Mouse (Mus musculus) midbrain, embryonic 12.5 days (tissue): ENCODE data around the gene Dcun1d1. TPM values are rescaled to one million over a fixed set of nuclear protein-coding genes. Genes with fewer than 3 reads are reported as not detected.

ENCODE experiments used
- ATAC-seq: fragments of 200-750 bp; cut with Nextera tagmentation; 2 replicates; pipeline ENCODE4 v1.8.0; 2017; ENCODE audit warnings: low read depth, moderate TSS enrichment, moderate library complexity; ENCODE audit not compliant: low FRiP score
- H3K27ac ChIP-seq: fragments of 300-500 bp; sonication (generic); replicated peaks from 2 replicates; pipeline ENCODE4 v1.5.1; 2016; ENCODE audit warnings: mild to moderate bottlenecking
- H3K27me3 ChIP-seq: fragments of 300-500 bp; sonication (generic); 2 replicates; pipeline ENCODE4 v1.6.1; 2016; ENCODE audit warnings: mild to moderate bottlenecking
- H3K36me3 ChIP-seq: fragments of 300-500 bp; sonication (generic); 2 replicates; pipeline ENCODE4 v1.6.1; 2016
- H3K4me1 ChIP-seq: fragments of 300-500 bp; sonication (generic); 2 replicates; pipeline ENCODE4 v1.6.1; 2016
- H3K4me2 ChIP-seq: fragments of 300-500 bp; sonication (generic); replicated peaks from 2 replicates; pipeline ENCODE4 v1.6.1; 2016; ENCODE audit warnings: mild to moderate bottlenecking, moderate library complexity
- H3K4me3 ChIP-seq: fragments of 300-500 bp; sonication (generic); 2 replicates; pipeline ENCODE4 v1.5.1; 2016; ENCODE audit warnings: mild to moderate bottlenecking
- H3K9ac ChIP-seq: fragments of 300-500 bp; sonication (generic); replicated peaks from 2 replicates; pipeline ENCODE4 v1.6.1; 2016; ENCODE audit warnings: mild to moderate bottlenecking, moderate library complexity
- H3K9me3 ChIP-seq: fragments of 300-500 bp; sonication (generic); 2 replicates; pipeline ENCODE4 v1.6.1; 2016; ENCODE audit warnings: mild to moderate bottlenecking
- WGBS: fragments of 180-500 bp; shearing (Covaris S2); methylation state at CpG from one replicate; pipeline ENCODE4 v1.1.7; 2016; 5-methylcytosine and 5-hydroxymethylcytosine counted together
- polyA plus RNA-seq: library from polyadenylated mRNA; unstranded; fragments of >200 nt; fragmentation: Nextera tagmentation; extraction: Ambion mirVana; gene quantifications from 2 replicates; pipeline ENCODE4 v1.2.1, GENCODE M21; 2016

Gene Dcun1d1
- polyA plus RNA-seq, 1 experiment from 2014 or later, result 101 TPM

GRCm38 (mm10) chr3:35889531-35889930, 47.7 kb downstream of the Dcun1d1 start:
- Histone ChIP-seq H3K9me3 (no peaks in the 10 kb centered on the region), H3K4me2 (no peak overlapping the region), H3K4me1 (no peaks in the 10 kb centered on the region), H3K4me3 (no peak overlapping the region), H3K27me3 (no peaks in the 10 kb centered on the region), H3K27ac (no peak overlapping the region), H3K36me3 (peaks cover 26% of the 10 kb centered on the region; the same call in 1 of the 2 replicates), H3K9ac (no peak overlapping the region)
- 99% methylated on average over 2 of the region's 2 CpGs for WGBS
- no peak for ATAC-seq

- Histone ChIP-seq H3K27ac (no peak overlapping the region), H3K4me1 (no peaks in the 10 kb centered on the region)
- no peak for ATAC-seq
Measured at GRCm38 (mm10) chr3:35883267-35883666, 54.0 kb downstream of the Dcun1d1 start.

GRCm38 (mm10) chr3:35849326-35849725, 87.9 kb downstream of the Dcun1d1 start:
- H3K27me3 ChIP-seq, result no peaks in the 10 kb centered on the region
- H3K27ac ChIP-seq, result no peak overlapping the region
- H3K4me3 ChIP-seq, result no peak overlapping the region
- no peak overlapping the region for H3K4me2 ChIP-seq
- WGBS, result 92% methylated on average over 9 of the region's 9 CpGs
- H3K9me3 ChIP-seq, result no peaks in the 10 kb centered on the region
- 0 out of 2 replicates have a peak, but pooled peaks cover 4% of the 10 kb centered on the region for H3K36me3 ChIP-seq
- ATAC-seq, result no peak
- no peak overlapping the region for H3K9ac ChIP-seq
- H3K4me1 ChIP-seq, result no peaks in the 10 kb centered on the region

More at GRCm38 (mm10) chr3:35883267-35883666, 54.0 kb downstream of the Dcun1d1 start:
- no peak overlapping the region for H3K4me3 ChIP-seq
- H3K9ac ChIP-seq, result no peak overlapping the region
- 0 out of 2 replicates have a peak, but pooled peaks cover 6% of the 10 kb centered on the region for H3K36me3 ChIP-seq
- no peaks in the 10 kb centered on the region for H3K9me3 ChIP-seq
- no peak overlapping the region for H3K4me2 ChIP-seq
- H3K27me3 ChIP-seq, result no peaks in the 10 kb centered on the region

Other genes with a start within 250 kb of the Dcun1d1 start
- 32.3 and 35.6 TPM in 2 replicates for gene Atp11b, start 183.3 kb downstream of the Dcun1d1 start, polyA plus RNA-seq
- gene Mccc1, start 63.2 kb upstream of the Dcun1d1 start, polyA plus RNA-seq, result 34.9 and 37.7 TPM in 2 replicates
- gene Ccdc144b, start 116.1 kb upstream of the Dcun1d1 start, polyA plus RNA-seq, result not detected in 2 replicates
- gene Acad9, start 128.5 kb upstream of the Dcun1d1 start, polyA plus RNA-seq, result 98.9 and 103 TPM in 2 replicates
- gene D3Ertd254e, start 213.6 kb upstream of the Dcun1d1 start, polyA plus RNA-seq, result 12.1 and 12.5 TPM in 2 replicates